13 mouse cellular contexts compared by ENCODE assay signal in genomic region chr1:127508067-127508739, GRCm38 (mm10).
DNase-seq lines count a peak whose midpoint lies in the region; ATAC-seq lines count a peak whose summit lies in the region.
"Had no signal": no experiment of that assay in that cellular context is flagged by ENCODE, and none has a peak within 500 bp of the region (broad histone marks: within the 10 kb centered on the region; RNA-seq: fewer than 3 reads in every experiment).

No protein-coding gene starts in this region.

- H3K27me3 ChIP-seq in hindbrain, embryonic 13.5 days: no peaks in the 10 kb centered on the region
- H3K27me3 ChIP-seq in midbrain, embryonic 13.5 days: no peaks in the 10 kb centered on the region
- H3K27me3 ChIP-seq: heart, embryonic 15.5 days had no signal

- peaks cover 25% of the 10 kb centered on the region for H3K4me1 ChIP-seq in hindbrain, embryonic 13.5 days (replicated peaks)
- H3K4me1 ChIP-seq in midbrain, embryonic 13.5 days (replicated peaks): peaks cover 27% of the 10 kb centered on the region

- ATAC-seq in hindbrain, embryonic 13.5 days (ENCODE audit: low FRiP score): peak; percentile 70
- ATAC-seq in midbrain, embryonic 13.5 days: peak; percentile 82
- ATAC-seq: intestine, embryonic 16.5 days; liver, postnatal 0 days had no signal

- intact Hi-C loops in heart, postnatal 36 days (cut with DNase I): no loop called here

- no peaks in the 10 kb centered on the region for H3K36me3 ChIP-seq in hindbrain, embryonic 13.5 days
- no peaks in the 10 kb centered on the region for H3K36me3 ChIP-seq in midbrain, embryonic 13.5 days
- H3K36me3 ChIP-seq: heart, embryonic 15.5 days had no signal

- peak overlapping the region; percentile 33 for H3K4me2 ChIP-seq in hindbrain, embryonic 13.5 days
- H3K4me2 ChIP-seq in midbrain, embryonic 13.5 days (replicated peaks): peak overlapping the region; percentile 5; the same call in 1 of the 2 replicates
- H3K4me2 ChIP-seq: heart, embryonic 15.5 days had no signal

- H3K4me3 ChIP-seq in hindbrain, embryonic 13.5 days: no peak overlapping the region
- H3K4me3 ChIP-seq in midbrain, embryonic 13.5 days (replicated peaks): no peak overlapping the region
- H3K4me3 ChIP-seq: heart, embryonic 15.5 days had no signal

- no peak overlapping the region; the same call in 1 of the 2 replicates for H3K9ac ChIP-seq in hindbrain, embryonic 13.5 days
- no peak overlapping the region for H3K9ac ChIP-seq in midbrain, embryonic 13.5 days (replicated peaks)
- H3K9ac ChIP-seq: heart, embryonic 15.5 days; liver, postnatal 0 days had no signal

- DNase-seq in retina, embryonic 14.5 days (ENCODE audit: low spot score): peak; percentile 29
- no peak for DNase-seq in retina, postnatal 1 day
- no peak for DNase-seq in kidney, postnatal 36 days
- DNase-seq in layer of hippocampus, postnatal 25 days (ENCODE audit: extremely low spot score in 1 of 2, low spot score in 1 of 2): no peak
- no peak for DNase-seq in adrenal gland, postnatal 25 days
- no peak for DNase-seq in heart, postnatal 36 days
- DNase-seq: liver, postnatal 0 days; lung, postnatal 36 days; thymus, adult 2 months had no signal

- no peaks in the 10 kb centered on the region for H3K9me3 ChIP-seq in hindbrain, embryonic 13.5 days
- no peaks in the 10 kb centered on the region for H3K9me3 ChIP-seq in midbrain, embryonic 13.5 days
- H3K9me3 ChIP-seq: heart, embryonic 15.5 days had no signal

- 43% methylated on average over 16 of the region's 16 CpGs for WGBS in hindbrain, embryonic 13.5 days
- WGBS in midbrain, embryonic 13.5 days: 46% methylated on average over 16 of the region's 16 CpGs

- peak overlapping the region; percentile 85 for H3K27ac ChIP-seq in hindbrain, embryonic 13.5 days
- peak overlapping the region; percentile 77 for H3K27ac ChIP-seq in midbrain, embryonic 13.5 days
- H3K27ac ChIP-seq: heart, embryonic 15.5 days had no signal
